Mouse (Mus musculus) MEL (cell line): ENCODE data around the gene Matn4.

Experiments
- CHD1 ChIP-seq: IDR thresholded peaks from 2 replicates; pipeline ENCODE4 v1.6.1; 2012; ENCODE audit warnings: low read depth, mild to moderate bottlenecking, inconsistent platforms, low read length, improper control_type of control experiment
- MAFK ChIP-seq: IDR thresholded peaks from 2 replicates; pipeline ENCODE4 v1.6.1; 2011; ENCODE audit warnings: low read depth, mild to moderate bottlenecking, low read length, improper control_type of control experiment, borderline replicate concordance
- RCOR1 ChIP-seq: IDR thresholded peaks from 2 replicates; pipeline ENCODE4 v1.6.1; 2012; ENCODE audit warnings: low read depth, mild to moderate bottlenecking, inconsistent platforms, low read length, improper control_type of control experiment
- ZNF384 ChIP-seq: IDR thresholded peaks from 2 replicates; pipeline ENCODE4 v1.6.1; 2012; ENCODE audit warnings: low read depth, mild to moderate bottlenecking, inconsistent platforms, low read length, improper control_type of control experiment

DNA sequence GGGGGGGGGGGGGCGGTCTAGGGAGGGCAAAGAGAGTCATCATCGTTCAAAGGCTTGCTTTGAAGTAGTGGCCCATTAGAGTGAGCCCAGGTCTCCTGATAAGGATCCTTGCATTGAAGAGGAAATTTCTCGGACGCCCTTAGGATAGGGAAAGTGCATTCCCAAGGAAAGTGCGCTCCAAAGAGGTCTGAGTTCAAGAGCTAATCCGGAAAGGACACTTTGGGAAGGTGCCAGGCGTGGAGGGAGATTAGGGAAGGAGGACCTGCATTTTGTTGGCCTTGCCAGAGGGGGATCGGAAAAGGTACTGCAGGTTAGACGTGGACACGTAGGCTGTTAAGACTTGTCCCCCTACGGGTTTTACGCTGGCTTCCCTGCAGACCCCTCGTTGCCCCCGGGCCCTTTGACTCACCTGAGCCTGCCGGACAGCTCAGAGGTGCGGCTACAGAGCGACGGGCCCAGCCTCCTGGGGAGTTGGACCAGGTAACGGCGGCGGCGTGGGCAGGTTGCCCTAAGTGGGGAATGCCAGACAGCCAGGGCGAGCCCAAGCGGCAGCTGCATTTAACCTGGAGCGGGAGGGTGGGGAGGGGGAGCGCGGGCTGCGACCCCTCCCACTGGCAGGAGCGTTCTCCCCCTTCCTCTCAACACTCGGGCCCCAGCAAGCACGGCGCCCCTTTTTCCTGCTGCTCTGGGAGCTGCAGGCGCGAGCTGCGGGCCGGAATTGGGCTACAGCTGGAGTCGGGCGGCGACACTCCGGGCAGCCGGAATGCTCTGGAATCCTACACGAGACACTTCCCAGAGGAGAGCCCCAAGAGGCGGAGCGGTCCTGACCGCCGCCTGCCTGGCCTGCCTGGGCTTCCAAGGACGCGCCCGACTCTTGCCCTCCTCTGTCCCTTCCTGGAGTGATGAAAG, 624 bp downstream of the Matn4 start:
- no peak for TF ChIP-seq CHD1
- no peak for TF ChIP-seq RCOR1
- TF ChIP-seq MAFK, result no peak
- no peak for TF ChIP-seq ZNF384
